Mouse (Mus musculus) midbrain, embryonic 13.5 days (tissue): Measurements from ENCODE around the gene Fars2. TPM values are rescaled to one million over a fixed set of nuclear protein-coding genes. Genes with fewer than 3 reads are reported as not detected.

Experiments used
- ATAC-seq: fragments of 200-750 bp; cut with Nextera tagmentation; 2 replicates; pipeline ENCODE4 v1.8.0; 2017; ENCODE audit warnings: mild to moderate bottlenecking, moderate TSS enrichment, moderate library complexity
- H3K27ac ChIP-seq: fragments of 300-500 bp; sonication (generic); 2 replicates; pipeline ENCODE4 v1.5.1; 2015; ENCODE audit warnings: inconsistent platforms, mild to moderate bottlenecking, moderate library complexity
- H3K27me3 ChIP-seq: fragments of 300-500 bp; sonication (generic); 2 replicates; pipeline ENCODE4 v1.6.1; 2015; ENCODE audit warnings: mild to moderate bottlenecking, inconsistent platforms
- H3K36me3 ChIP-seq: fragments of 300-500 bp; sonication (generic); 2 replicates; pipeline ENCODE4 v1.6.1; 2015; ENCODE audit warnings: mild to moderate bottlenecking, inconsistent platforms
- H3K4me1 ChIP-seq: fragments of 300-500 bp; sonication (generic); replicated peaks from 2 replicates; pipeline ENCODE4 v1.6.1; 2015; ENCODE audit warnings: inconsistent platforms
- H3K4me2 ChIP-seq: fragments of 300-500 bp; sonication (generic); replicated peaks from 2 replicates; pipeline ENCODE4 v1.6.1; 2015; ENCODE audit warnings: moderate library complexity, mild to moderate bottlenecking, inconsistent platforms
- H3K4me3 ChIP-seq: fragments of 300-500 bp; sonication (generic); replicated peaks from 2 replicates; pipeline ENCODE4 v1.5.1; 2015; ENCODE audit warnings: mild to moderate bottlenecking, inconsistent platforms
- H3K9ac ChIP-seq: fragments of 300-500 bp; sonication (generic); replicated peaks from 2 replicates; pipeline ENCODE4 v1.6.1; 2015; ENCODE audit warnings: mild to moderate bottlenecking, inconsistent platforms
- H3K9me3 ChIP-seq: fragments of 300-500 bp; sonication (generic); 2 replicates; pipeline ENCODE4 v1.6.1; 2016; ENCODE audit warnings: mild to moderate bottlenecking, inconsistent platforms
- WGBS: fragments of 180-500 bp; shearing (Covaris S2); methylation state at CpG from one replicate; pipeline ENCODE4 v1.1.7; 2015; 5-methylcytosine and 5-hydroxymethylcytosine counted together
- polyA plus RNA-seq: library from polyadenylated mRNA; unstranded; fragments of >200 nt; fragmentation: Nextera tagmentation; extraction: Ambion mirVana; gene quantifications from 2 replicates; pipeline ENCODE4 v1.2.1, GENCODE M21; 2015

Fars2 gene
- polyA plus RNA-seq, 1 experiment from 2014 or later, result 29.5 TPM

GRCm38 (mm10) chr13:36253936-36254335 is 136.7 kb downstream of the Fars2 start:
- H3K4me3 ChIP-seq, result no peak overlapping the region
- H3K9me3 ChIP-seq, result no peaks in the 10 kb centered on the region
- peaks cover 3% of the 10 kb centered on the region; the same call in 1 of the 2 replicates for H3K4me1 ChIP-seq
- WGBS, result 63% methylated on average over 3 of the region's 3 CpGs
- H3K36me3 ChIP-seq, result no peaks in the 10 kb centered on the region
- H3K4me2 ChIP-seq, result no peak overlapping the region
- H3K27me3 ChIP-seq, result no peaks in the 10 kb centered on the region
- ATAC-seq, result no peak
- H3K27ac ChIP-seq, result no peak overlapping the region
- H3K9ac ChIP-seq, result no peak overlapping the region

- no peak overlapping the region for H3K9ac ChIP-seq
- no peaks in the 10 kb centered on the region for H3K36me3 ChIP-seq
- no peak overlapping the region for H3K4me2 ChIP-seq
- peaks cover 3% of the 10 kb centered on the region; the same call in 1 of the 2 replicates for H3K4me1 ChIP-seq
- no peak overlapping the region for H3K4me3 ChIP-seq
- ATAC-seq, result no peak
- no peaks in the 10 kb centered on the region for H3K27me3 ChIP-seq
- WGBS, result 66% methylated on average over 5 of the region's 5 CpGs
- H3K9me3 ChIP-seq, result no peaks in the 10 kb centered on the region
- H3K27ac ChIP-seq, result peak overlapping the region; percentile 6; the same call in 1 of the 2 replicates
Measured at GRCm38 (mm10) chr13:36257213-36257612, 140.0 kb downstream of the Fars2 start.

- no peak for ATAC-seq
- no peaks in the 10 kb centered on the region for H3K9me3 ChIP-seq
- WGBS, result 89% methylated on average over 1 of the region's 1 CpGs
- H3K27ac ChIP-seq, result no peak overlapping the region
- H3K27me3 ChIP-seq, result no peaks in the 10 kb centered on the region
- H3K4me3 ChIP-seq, result no peak overlapping the region
- H3K4me2 ChIP-seq, result no peak overlapping the region
- no peak overlapping the region for H3K9ac ChIP-seq
- H3K4me1 ChIP-seq, result peaks cover 20% of the 10 kb centered on the region
- H3K36me3 ChIP-seq, result no peaks in the 10 kb centered on the region
Measured at GRCm38 (mm10) chr13:36259754-36260153, 142.5 kb downstream of the Fars2 start.

GRCm38 (mm10) chr13:36261299-36261698 is 144.1 kb downstream of the Fars2 start:
- Histone ChIP-seq H3K4me2 (no peak overlapping the region), H3K4me1 (peaks cover 24% of the 10 kb centered on the region), H3K27me3 (no peaks in the 10 kb centered on the region), H3K36me3 (no peaks in the 10 kb centered on the region), H3K27ac (no peak overlapping the region), H3K9me3 (no peaks in the 10 kb centered on the region), H3K9ac (no peak overlapping the region), H3K4me3 (no peak overlapping the region)
- no peak for ATAC-seq
- WGBS, result 71% methylated on average over 2 of the region's 2 CpGs

- Histone ChIP-seq H3K4me3 (no peak overlapping the region), H3K27ac (peak overlapping the region; percentile 41), H3K27me3 (no peaks in the 10 kb centered on the region), H3K9ac (no peak overlapping the region), H3K36me3 (no peaks in the 10 kb centered on the region), H3K4me1 (peaks cover 21% of the 10 kb centered on the region), H3K9me3 (no peaks in the 10 kb centered on the region), H3K4me2 (no peak overlapping the region)
- WGBS, result 33% methylated on average over 5 of the region's 5 CpGs
- ATAC-seq, result peak; percentile 65
Measured at GRCm38 (mm10) chr13:36263240-36264095, 146.3 kb downstream of the Fars2 start.

GRCm38 (mm10) chr13:36264391-36264790 is 147.2 kb downstream of the Fars2 start:
- H3K27ac ChIP-seq, result no peak overlapping the region

GRCm38 (mm10) chr13:36265342-36265744 is 148.1 kb downstream of the Fars2 start:
- Histone ChIP-seq H3K4me2 (no peak overlapping the region), H3K27ac (no peak overlapping the region), H3K27me3 (no peaks in the 10 kb centered on the region), H3K9me3 (no peaks in the 10 kb centered on the region), H3K4me3 (no peak overlapping the region), H3K4me1 (peaks cover 21% of the 10 kb centered on the region), H3K9ac (no peak overlapping the region), H3K36me3 (no peaks in the 10 kb centered on the region)
- 79% methylated on average over 3 of the region's 3 CpGs for WGBS
- ATAC-seq, result no peak

More at GRCm38 (mm10) chr13:36264391-36264790, 147.2 kb downstream of the Fars2 start:
- Histone ChIP-seq H3K4me3 (no peak overlapping the region), H3K9ac (no peak overlapping the region), H3K27me3 (no peaks in the 10 kb centered on the region), H3K4me1 (peaks cover 21% of the 10 kb centered on the region), H3K9me3 (no peaks in the 10 kb centered on the region), H3K36me3 (no peaks in the 10 kb centered on the region), H3K4me2 (no peak overlapping the region)
- WGBS, result 89% methylated on average over 5 of the region's 5 CpGs
- ATAC-seq, result no peak

- Histone ChIP-seq H3K4me3 (no peak overlapping the region), H3K4me1 (peaks cover 21% of the 10 kb centered on the region), H3K36me3 (no peaks in the 10 kb centered on the region), H3K27ac (no peak overlapping the region), H3K27me3 (no peaks in the 10 kb centered on the region), H3K4me2 (no peak overlapping the region), H3K9me3 (no peaks in the 10 kb centered on the region), H3K9ac (no peak overlapping the region)
- ATAC-seq, result no peak
- 92% methylated on average over 1 of the region's 1 CpGs for WGBS
Measured at GRCm38 (mm10) chr13:36267399-36267798, 150.2 kb downstream of the Fars2 start.

- 71% methylated on average over 1 of the region's 1 CpGs for WGBS
- no peaks in the 10 kb centered on the region for H3K4me1 ChIP-seq
- H3K9ac ChIP-seq, result no peak overlapping the region
- no peaks in the 10 kb centered on the region for H3K9me3 ChIP-seq
- peaks cover 10% of the 10 kb centered on the region; the same call in 1 of the 2 replicates for H3K27me3 ChIP-seq
- no peaks in the 10 kb centered on the region for H3K36me3 ChIP-seq
- no peak for ATAC-seq
- no peak overlapping the region for H3K4me3 ChIP-seq
- no peak overlapping the region for H3K27ac ChIP-seq
- no peak overlapping the region for H3K4me2 ChIP-seq
Measured at GRCm38 (mm10) chr13:36270867-36271266, 153.7 kb downstream of the Fars2 start.

- H3K4me3 ChIP-seq, result no peak overlapping the region
- H3K27ac ChIP-seq, result no peak overlapping the region
- no peaks in the 10 kb centered on the region for H3K36me3 ChIP-seq
- no peak overlapping the region for H3K9ac ChIP-seq
- no peak overlapping the region for H3K4me2 ChIP-seq
- WGBS, result 56% methylated on average over 2 of the region's 2 CpGs
- ATAC-seq, result no peak
- H3K27me3 ChIP-seq, result peaks cover 29% of the 10 kb centered on the region
- no peaks in the 10 kb centered on the region for H3K4me1 ChIP-seq
- H3K9me3 ChIP-seq, result no peaks in the 10 kb centered on the region
Measured at GRCm38 (mm10) chr13:36273497-36273896, 156.3 kb downstream of the Fars2 start.

- Histone ChIP-seq H3K9ac (no peak overlapping the region), H3K9me3 (no peaks in the 10 kb centered on the region), H3K27me3 (peaks cover 54% of the 10 kb centered on the region), H3K4me1 (peaks cover 7% of the 10 kb centered on the region; the same call in 1 of the 2 replicates), H3K27ac (no peak overlapping the region), H3K4me2 (no peak overlapping the region), H3K4me3 (no peak overlapping the region), H3K36me3 (no peaks in the 10 kb centered on the region)
- WGBS, result 80% methylated on average over 2 of the region's 2 CpGs
- ATAC-seq, result no peak
Measured at GRCm38 (mm10) chr13:36276194-36276593, 159.0 kb downstream of the Fars2 start.

- Histone ChIP-seq H3K9me3 (no peaks in the 10 kb centered on the region), H3K27ac (peak overlapping the region; percentile 83), H3K27me3 (peaks cover 65% of the 10 kb centered on the region), H3K4me1 (peaks cover 40% of the 10 kb centered on the region), H3K4me3 (0 out of 2 replicates have a peak overlapping the region, but pooled peaks have one; percentile 1), H3K4me2 (peak overlapping the region; percentile 37), H3K9ac (no peak overlapping the region), H3K36me3 (no peaks in the 10 kb centered on the region)
- 1% methylated on average over 6 of the region's 6 CpGs for WGBS
- ATAC-seq, result no peak
Measured at GRCm38 (mm10) chr13:36282018-36282417, 164.8 kb downstream of the Fars2 start.
